Mouse (Mus musculus) megakaryocyte progenitor cell, adult 5-6 weeks (primary cell): Measurements from ENCODE around the gene Kcne3. TPM values are rescaled to one million over a fixed set of nuclear protein-coding genes. Genes with fewer than 3 reads are reported as not detected.

Experiments
- total RNA-seq, 2 experiments: library from RNA; stranded (forward) in 1 of 2; stranded (reverse) in 1 of 2; fragments of 157-497, 149-512 nt in 1 of 2; fragments of 200-1000 nt in 1 of 2; gene quantifications; 2 replicates each; pipeline versions ENCODE4 v1.2.3 to v1.2.4; 2015 to 2017

Kcne3 gene
- total RNA-seq, 2 experiments from 2014 or later = 0.77 to 4.2 TPM

Other genes starting within 250 kb of the Kcne3 start
- 11.3 and 13.3 TPM in 2 replicates for gene Rnf169, start 196.1 kb upstream of the Kcne3 start, total RNA-seq (2015)
- gene Rnf169, start 196.1 kb upstream of the Kcne3 start, total RNA-seq (2017) = 14.1 and 18.3 TPM in 2 replicates
- not detected in 2 replicates for gene Chrdl2, start 170.3 kb upstream of the Kcne3 start, total RNA-seq (2015)
- gene Chrdl2, start 170.3 kb upstream of the Kcne3 start, total RNA-seq (2017) = not detected in 2 replicates
- 49.4 and 51.4 TPM in 2 replicates for gene Pold3, start 54.9 kb upstream of the Kcne3 start, total RNA-seq (2015)
- gene Pold3, start 54.9 kb upstream of the Kcne3 start, total RNA-seq (2017) = 119 and 166 TPM in 2 replicates
- 11.8 and 12.4 TPM in 2 replicates for gene Lipt2, start 17.2 kb upstream of the Kcne3 start, total RNA-seq (2015)
- 5.5 and 13.3 TPM in 2 replicates for gene Lipt2, start 17.2 kb upstream of the Kcne3 start, total RNA-seq (2017)
- gene Pgm2l1, start 50.9 kb downstream of the Kcne3 start, total RNA-seq (2015) = 8.0 and 12.4 TPM in 2 replicates
- gene Pgm2l1, start 50.9 kb downstream of the Kcne3 start, total RNA-seq (2017) = 6.2 and 10.6 TPM in 2 replicates
- 0.22 TPM in 1 of 2 replicates, not detected in the other for gene P4ha3, start 109.0 kb downstream of the Kcne3 start, total RNA-seq (2015)
- not detected in 2 replicates for gene P4ha3, start 109.0 kb downstream of the Kcne3 start, total RNA-seq (2017)
- 64.0 and 65.5 TPM in 2 replicates for gene C2cd3, start 195.7 kb downstream of the Kcne3 start, total RNA-seq (2015)
- gene C2cd3, start 195.7 kb downstream of the Kcne3 start, total RNA-seq (2017) = 23.0 and 26.6 TPM in 2 replicates
- gene Ppme1, start 195.8 kb downstream of the Kcne3 start, total RNA-seq (2015) = 13.5 and 17.6 TPM in 2 replicates
- 39.5 and 43.5 TPM in 2 replicates for gene Ppme1, start 195.8 kb downstream of the Kcne3 start, total RNA-seq (2017)